In the genomic region with DNA sequence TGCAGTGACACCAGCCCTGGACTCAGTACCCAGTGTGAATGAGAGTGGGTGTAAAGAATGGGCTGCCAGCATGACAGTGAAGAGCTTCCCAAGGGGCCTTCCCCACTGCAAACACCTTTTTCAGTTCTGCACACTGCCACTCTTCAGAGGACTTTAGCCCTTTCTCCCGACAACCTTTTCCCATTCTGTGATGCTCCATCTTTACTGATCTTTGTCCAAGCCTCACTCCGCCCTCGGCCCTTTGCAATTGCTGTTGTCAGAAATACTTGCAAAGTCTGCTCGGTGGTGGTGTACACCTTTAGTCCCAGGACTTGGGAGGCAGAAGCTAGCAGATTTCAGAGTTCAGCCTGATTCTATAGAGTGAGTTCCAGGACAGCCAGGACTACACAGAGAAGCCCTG, we compare ENCODE assay signal across 1 mouse cellular context.
TF ChIP-seq lines count a peak whose summit lies in the region.

No protein-coding gene starts in this region.

TF ChIP-seq in MEL, 35 proteins besides CTCF, POLR2A, EP300 and RAD21:
- TF ChIP-seq MAZ (IDR thresholded peaks at IDR 0.05; ENCODE audit: low read depth, low read length): no peak
- no peak for TF ChIP-seq GATA1 (IDR thresholded peaks at IDR 0.05; ENCODE audit: low read depth, low read length)
- no peak for TF ChIP-seq MYC (IDR thresholded peaks at IDR 0.05; ENCODE audit: low read depth, low read length)
- TF ChIP-seq ELF1 (IDR thresholded peaks at IDR 0.05; ENCODE audit: low read depth, low read length): no peak
- TF ChIP-seq USF1 (IDR thresholded peaks at IDR 0.05; ENCODE audit: low read depth, low read length): no peak
- TF ChIP-seq SIN3A (IDR thresholded peaks at IDR 0.05; ENCODE audit: low read length): no peak
- TF ChIP-seq CHD1 (IDR thresholded peaks at IDR 0.05; ENCODE audit: low read depth, low read length): no peak
- no peak for TF ChIP-seq SMC3 (IDR thresholded peaks at IDR 0.05; ENCODE audit: low read depth, low read length)
- no peak for TF ChIP-seq GABPA (IDR thresholded peaks at IDR 0.05; ENCODE audit: low read depth, low read length)
- no peak for TF ChIP-seq HCFC1 (IDR thresholded peaks at IDR 0.05; ENCODE audit: low read depth, low read length)
- TF ChIP-seq KAT2A (conservative IDR thresholded peaks at IDR 0.05; ENCODE audit: low read depth, low read length): no peak
- no peak for TF ChIP-seq ZNF384 (IDR thresholded peaks at IDR 0.05; ENCODE audit: low read depth, low read length)
- TF ChIP-seq POLR2AphosphoS5 (IDR thresholded peaks at IDR 0.05; ENCODE audit: borderline replicate concordance, low read depth, low read length): no peak
- TF ChIP-seq ZKSCAN1 (IDR thresholded peaks at IDR 0.05; ENCODE audit: low read depth, low read length): no peak
- no peak for TF ChIP-seq UBTF (IDR thresholded peaks at IDR 0.05; ENCODE audit: borderline replicate concordance, insufficient read depth, low read depth, low read length)
- no peak for TF ChIP-seq CHD2 (IDR thresholded peaks at IDR 0.05; ENCODE audit: low read length)
- TF ChIP-seq ETS1 (IDR thresholded peaks at IDR 0.05; ENCODE audit: low read depth, low read length): no peak
- TF ChIP-seq JUND (IDR thresholded peaks at IDR 0.05; ENCODE audit: low read depth, low read length): no peak
- no peak for TF ChIP-seq MAFK (IDR thresholded peaks at IDR 0.05; ENCODE audit: borderline replicate concordance, low read depth, low read length)
- no peak for TF ChIP-seq TCF12 (IDR thresholded peaks at IDR 0.05; ENCODE audit: low read depth, low read length)
